ENCODE assay signal across 8 mouse cellular contexts in genomic region chr1:131134942-131135522, GRCm38 (mm10). TPM values are rescaled to one million over a fixed set of nuclear protein-coding genes. Genes with fewer than 3 reads are reported as not detected.
DNase-seq lines count a peak whose midpoint lies in the region; ATAC-seq and TF ChIP-seq lines count a peak whose summit lies in the region.
"Had no signal": no experiment of that assay in that cellular context is flagged by ENCODE, and none has a peak within 500 bp of the region (broad histone marks: within the 10 kb centered on the region; RNA-seq: fewer than 3 reads in every experiment).

No protein-coding gene starts in this region.

- no peak overlapping the region for H3K9ac ChIP-seq in midbrain, embryonic 16.5 days (ENCODE audit: low read depth, low read length)
- H3K9ac ChIP-seq: lung, embryonic 15.5 days had no signal

- ATAC-seq in midbrain, embryonic 16.5 days, result no peak

- no peaks in the 10 kb centered on the region for H3K9me3 ChIP-seq in midbrain, embryonic 16.5 days (replicated peaks; ENCODE audit: control insufficient read depth, low read length, poor library complexity, severe bottlenecking)
- H3K9me3 ChIP-seq: lung, embryonic 15.5 days had no signal

- TF ChIP-seq CTCF in bone marrow, adult 2 months (IDR thresholded peaks at IDR 0.05; ENCODE audit: control insufficient read depth, insufficient read depth, low read length), result no peak

- no peak for TF ChIP-seq POLR2A in bone marrow, adult 2 months (IDR thresholded peaks at IDR 0.05; ENCODE audit: borderline replicate concordance, control insufficient read depth, low read depth, low read length)

- H3K4me2 ChIP-seq in midbrain, embryonic 16.5 days (ENCODE audit: low read length), result peak overlapping the region; percentile 18; the same call in 1 of the 2 replicates
- H3K4me2 ChIP-seq: lung, embryonic 15.5 days had no signal

- peak overlapping the region; percentile 49 for H3K27ac ChIP-seq in bone marrow, adult 2 months (ENCODE audit: control insufficient read depth, insufficient read depth, low read depth, low read length, poor library complexity)
- no peak overlapping the region for H3K27ac ChIP-seq in midbrain, embryonic 16.5 days (ENCODE audit: low read length)
- H3K27ac ChIP-seq: lung, embryonic 15.5 days had no signal

- H3K27me3 ChIP-seq in midbrain, embryonic 16.5 days (ENCODE audit: control insufficient read depth, insufficient read depth, low read depth, low read length), result no peaks in the 10 kb centered on the region
- H3K27me3 ChIP-seq: lung, embryonic 15.5 days had no signal

- peaks cover 1% of the 10 kb centered on the region; the same call in 1 of the 2 replicates for H3K4me1 ChIP-seq in bone marrow, adult 2 months (ENCODE audit: control insufficient read depth, insufficient read depth, low read length)
- peaks cover 34% of the 10 kb centered on the region for H3K4me1 ChIP-seq in midbrain, embryonic 16.5 days (ENCODE audit: control insufficient read depth, insufficient read depth, low read length)

- 21% methylated on average over 8 of the region's 8 CpGs for WGBS in bone marrow, adult 2 months
- 48% methylated on average over 8 of the region's 8 CpGs for WGBS in midbrain, embryonic 16.5 days

- DNase-seq in thymus, postnatal 14 days, result peak; percentile 38
- no peak for DNase-seq in thymus, postnatal 25 days
- peak; percentile 68 for DNase-seq in kidney, adult 9 months
- no peak for DNase-seq in layer of hippocampus, postnatal 25 days (ENCODE audit: extremely low spot score in 1 of 2, low spot score in 1 of 2)
- DNase-seq in urinary bladder, adult 18-20 months (ENCODE audit: low spot score in 2 of 2), result no peak

- peak overlapping the region; percentile 46 for H3K4me3 ChIP-seq in bone marrow, adult 2 months (replicated peaks; ENCODE audit: control insufficient read depth, low read depth, low read length)
- no peak overlapping the region for H3K4me3 ChIP-seq in midbrain, embryonic 16.5 days (ENCODE audit: low read depth, low read length)
- H3K4me3 ChIP-seq: lung, embryonic 15.5 days had no signal

- peaks cover 7% of the 10 kb centered on the region; the same call in 1 of the 2 replicates for H3K36me3 ChIP-seq in midbrain, embryonic 16.5 days (ENCODE audit: control insufficient read depth, insufficient read depth, low read length)
- H3K36me3 ChIP-seq: lung, embryonic 15.5 days had no signal

RNA-seq across cellular contexts. Expression of gene Dyrk3, which starts 3.1 kb away (rescaled TPM):
- polyA plus RNA-seq in bone marrow, adult 2 months (2011; ENCODE audit: insufficient read depth, insufficient read length, low replicate concordance, missing spikeins), result 7.5 and 13.4 TPM in 2 replicates
- polyA plus RNA-seq in midbrain, embryonic 16.5 days (2015; fragmentation: Nextera tagmentation; extraction: Ambion mirVana), result 14.1 and 17.4 TPM in 2 replicates
- total RNA-seq in layer of hippocampus, postnatal 25 days (2021), result 10 to 100 TPM; 15.7 to 17.4 TPM

RNA-seq across cellular contexts. Expression of gene Eif2d, which starts 17.9 kb away (rescaled TPM):
- 18.9 and 25.3 TPM in 2 replicates for polyA plus RNA-seq in bone marrow, adult 2 months (2011; ENCODE audit: insufficient read depth, insufficient read length, low replicate concordance, missing spikeins)
- 46.8 and 51.1 TPM in 2 replicates for polyA plus RNA-seq in midbrain, embryonic 16.5 days (2015; fragmentation: Nextera tagmentation; extraction: Ambion mirVana)
- 10 to 100 TPM; 37.6 to 39.4 TPM for total RNA-seq in layer of hippocampus, postnatal 25 days (2021)

RNA-seq across cellular contexts. Expression of gene Mapkapk2, which starts 37.4 kb away (rescaled TPM):
- polyA plus RNA-seq in bone marrow, adult 2 months (2011; ENCODE audit: insufficient read depth, insufficient read length, low replicate concordance, missing spikeins), result 22.7 and 38.1 TPM in 2 replicates
- 12.6 and 14.9 TPM in 2 replicates for polyA plus RNA-seq in midbrain, embryonic 16.5 days (2015; fragmentation: Nextera tagmentation; extraction: Ambion mirVana)
- total RNA-seq in layer of hippocampus, postnatal 25 days (2021), result 10 to 100 TPM; 26.9 to 31.4 TPM

Comparison
In these comparisons a context has a peak if more than half of its experiments do, and no peak if none do; other contexts are left out.
1. DNase-seq: peak in thymus, postnatal 14 days (single experiment) and kidney, adult 9 months (single experiment); none in thymus, postnatal 25 days (single experiment), layer of hippocampus, postnatal 25 days (0 of 2) and urinary bladder, adult 18-20 months (0 of 2).